Mouse (Mus musculus) T-helper 17 cell (primary cell): Measurements from ENCODE around the gene Crb2.

Experiments
- in situ Hi-C, 2 experiments: fragments of 300-600 bp; cut with MboI, MseI; formaldehyde crosslinking; loops; 1 replicate in 1 of 2; 2 replicates in 1 of 2; pipeline ENCODE4 v1.15.1; 2025; ENCODE audit warnings: high pct_unique_total_duplicates in 2 of 2

The Crb2 gene

DNA sequence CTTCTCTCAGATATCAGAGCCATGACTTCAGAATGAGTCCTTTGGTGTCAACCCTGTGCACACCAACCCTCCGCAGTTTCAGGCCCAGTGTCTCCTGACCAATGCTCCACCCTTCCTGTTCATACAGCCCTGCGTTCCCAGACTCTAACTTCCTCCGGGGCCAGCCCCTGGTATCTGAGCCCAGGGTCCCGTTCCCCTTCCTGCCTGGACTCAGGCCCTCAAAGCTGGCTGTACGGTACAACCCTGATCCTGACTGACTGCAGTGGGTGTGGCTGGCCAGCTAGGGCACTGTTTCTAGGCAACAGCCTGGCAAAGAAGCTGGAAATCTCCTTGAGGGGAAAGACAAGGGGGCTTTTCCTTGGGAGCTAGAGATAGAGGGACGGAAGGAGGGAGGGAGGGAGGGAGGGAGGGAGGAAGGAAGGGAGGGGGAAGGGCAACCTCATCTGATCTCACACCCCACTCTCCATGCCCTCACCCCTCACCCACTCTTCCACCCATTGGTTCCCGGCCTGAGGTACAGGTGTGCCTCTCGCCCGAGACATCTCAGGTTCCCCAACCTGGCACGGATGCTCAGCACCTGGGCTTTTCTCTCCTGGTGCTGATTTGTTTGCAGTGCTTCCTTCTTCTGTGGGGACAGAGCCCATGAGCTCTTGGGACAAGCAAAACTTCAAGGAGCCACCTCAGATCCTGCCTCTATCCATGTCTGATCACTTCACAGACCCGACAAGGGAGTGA is 9.9 kb upstream of the Crb2 start:
- in situ Hi-C loops, result no loop called here

DNA sequence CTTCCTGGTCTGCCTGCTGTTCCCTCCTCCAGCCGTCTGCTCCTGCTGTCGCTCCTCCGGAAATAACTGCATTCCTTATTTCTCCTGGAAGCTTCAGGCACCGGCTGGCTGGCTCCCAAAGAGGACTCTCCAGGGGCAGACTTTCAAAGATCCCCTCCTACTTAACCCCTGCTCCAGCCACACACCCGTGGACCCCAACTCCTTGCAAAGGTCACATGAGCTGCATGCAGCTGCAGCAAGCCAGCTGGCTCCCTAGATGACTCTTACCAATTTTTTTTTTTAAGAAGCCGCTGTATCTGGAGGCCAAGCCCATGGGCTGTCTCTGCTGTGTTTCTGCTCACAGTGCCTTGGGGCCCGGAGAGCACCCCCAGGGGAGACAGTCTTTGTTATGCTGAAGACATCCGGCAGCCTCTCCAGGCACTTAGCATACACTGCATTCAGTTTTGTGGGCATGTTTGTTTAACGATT is 8.9 kb upstream of the Crb2 start:
- in situ Hi-C loops, result no loop called here

DNA sequence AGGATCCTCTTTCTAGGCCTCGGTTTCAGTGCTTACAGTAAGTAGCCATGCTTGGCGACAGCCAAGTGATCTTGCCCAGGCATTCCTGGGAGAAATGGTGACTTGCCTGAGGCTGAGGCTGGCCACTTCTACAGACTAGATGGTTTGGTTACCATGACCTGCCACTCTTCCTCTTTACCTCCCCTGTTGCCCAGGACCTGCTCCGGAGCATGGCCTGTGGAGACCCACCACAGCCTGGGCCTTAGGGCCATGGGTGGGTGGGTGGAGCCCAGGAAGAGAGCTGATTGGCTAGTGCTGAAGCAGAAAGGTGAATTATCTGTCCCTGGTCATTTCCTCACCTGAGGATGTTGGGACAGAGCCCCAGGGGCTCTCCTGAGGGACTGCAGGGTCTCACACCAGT is 8.3 kb upstream of the Crb2 start:
- in situ Hi-C loops, result no loop called here

DNA sequence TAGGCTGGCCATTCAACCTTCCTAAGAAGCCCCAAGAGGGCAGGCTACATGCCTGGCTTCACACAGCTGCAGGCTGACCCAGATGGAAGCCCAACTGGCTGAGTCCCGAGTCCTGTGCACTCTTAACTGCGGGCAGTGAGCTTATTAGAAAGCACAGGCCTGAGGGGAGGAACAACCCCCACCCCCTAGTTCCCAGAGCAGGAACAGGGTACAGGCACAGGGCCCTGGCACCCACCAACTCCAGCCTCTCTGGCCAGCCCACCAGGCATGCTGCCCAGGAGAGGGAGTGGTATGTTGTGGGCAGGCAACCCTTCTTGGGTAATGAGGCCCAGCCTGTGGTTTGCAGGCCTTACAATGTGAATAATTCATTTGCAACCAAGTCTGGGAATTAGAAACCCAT is 7.1 kb upstream of the Crb2 start:
- in situ Hi-C loops, result no loop called here

DNA sequence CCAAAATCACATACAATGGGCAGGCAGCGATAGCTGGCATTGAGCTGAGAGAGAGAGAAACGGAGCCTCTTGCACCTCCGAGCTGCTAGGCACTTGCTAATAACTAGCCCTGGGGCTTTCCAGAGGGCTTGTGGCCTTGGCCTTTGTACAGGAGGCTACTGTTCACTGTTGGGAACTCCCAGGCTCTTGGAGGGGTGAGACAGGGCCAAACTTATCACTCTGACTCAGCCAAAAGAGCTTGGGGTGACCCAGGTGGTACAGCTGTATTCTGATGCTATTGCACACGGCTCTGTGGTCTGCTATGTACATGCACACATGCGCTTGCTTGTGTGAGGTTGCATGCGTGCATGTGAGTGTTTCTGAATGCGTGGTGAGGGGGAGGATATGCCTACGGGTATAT is 6.3 kb upstream of the Crb2 start:
- in situ Hi-C loops, result loop anchor here in 1 of 2 experiments (5.0 kb wide), 2 partner anchors 222 to 272 kb away; no protein-coding TSS in a partner anchor

DNA sequence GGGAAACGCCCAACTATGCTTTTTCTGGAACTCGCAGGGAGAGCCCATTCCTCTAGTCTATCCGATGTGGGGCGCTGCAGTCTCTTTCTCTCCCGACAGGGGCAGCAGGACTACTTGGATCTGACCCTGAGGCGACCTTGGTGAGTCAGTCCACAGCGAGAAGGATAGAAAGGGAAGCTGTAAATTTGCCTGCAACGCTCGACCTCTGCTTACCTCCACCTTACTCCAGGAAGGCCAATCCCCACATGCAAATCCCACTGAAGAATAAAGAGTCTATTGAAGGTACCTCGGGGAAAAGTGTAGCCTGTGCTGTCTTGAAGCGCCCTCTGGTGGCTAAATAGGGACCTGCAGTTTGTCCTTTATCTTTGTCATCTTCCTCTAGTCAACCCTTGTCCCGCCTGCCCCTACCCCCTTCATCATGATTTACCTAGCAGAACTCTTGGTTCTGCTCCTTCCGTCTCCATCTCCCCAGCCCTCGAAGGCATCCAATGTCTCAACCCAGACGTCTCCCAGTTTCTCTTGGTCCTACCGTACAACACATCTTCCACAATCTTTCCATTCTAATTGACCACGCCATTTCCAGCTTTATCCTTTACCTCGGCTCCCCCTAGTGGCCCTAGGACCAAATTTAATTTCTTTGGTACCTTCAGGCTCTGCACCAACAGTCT is 4.3 kb upstream of the Crb2 start:
- in situ Hi-C loops, result loop anchor here in 1 of 2 experiments (5.0 kb wide), 2 partner anchors 224 to 274 kb away; no protein-coding TSS in a partner anchor

DNA sequence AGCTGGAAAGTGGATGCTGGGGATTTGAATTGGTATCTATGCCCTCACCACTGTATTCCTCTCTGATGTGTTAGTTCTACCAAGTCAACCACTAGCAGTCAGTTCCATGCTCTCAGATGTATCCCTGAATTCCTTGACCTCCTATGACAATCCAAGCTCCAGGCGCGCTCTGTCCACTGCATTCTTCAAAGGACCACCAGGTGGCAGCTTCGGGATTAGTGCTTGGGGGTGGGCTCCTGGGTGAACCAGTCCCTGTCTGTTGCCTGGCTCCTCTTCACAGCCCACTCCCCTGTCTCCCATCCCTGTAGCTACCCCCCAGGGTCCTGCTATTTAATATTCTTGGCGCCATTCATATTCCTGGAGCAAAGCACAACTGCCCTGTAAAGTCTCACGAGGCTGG is 1.5 kb upstream of the Crb2 start:
- in situ Hi-C loops, result loop anchor here in 1 of 2 experiments (5.0 kb wide), 2 partner anchors 227 to 277 kb away; no protein-coding TSS in a partner anchor

DNA sequence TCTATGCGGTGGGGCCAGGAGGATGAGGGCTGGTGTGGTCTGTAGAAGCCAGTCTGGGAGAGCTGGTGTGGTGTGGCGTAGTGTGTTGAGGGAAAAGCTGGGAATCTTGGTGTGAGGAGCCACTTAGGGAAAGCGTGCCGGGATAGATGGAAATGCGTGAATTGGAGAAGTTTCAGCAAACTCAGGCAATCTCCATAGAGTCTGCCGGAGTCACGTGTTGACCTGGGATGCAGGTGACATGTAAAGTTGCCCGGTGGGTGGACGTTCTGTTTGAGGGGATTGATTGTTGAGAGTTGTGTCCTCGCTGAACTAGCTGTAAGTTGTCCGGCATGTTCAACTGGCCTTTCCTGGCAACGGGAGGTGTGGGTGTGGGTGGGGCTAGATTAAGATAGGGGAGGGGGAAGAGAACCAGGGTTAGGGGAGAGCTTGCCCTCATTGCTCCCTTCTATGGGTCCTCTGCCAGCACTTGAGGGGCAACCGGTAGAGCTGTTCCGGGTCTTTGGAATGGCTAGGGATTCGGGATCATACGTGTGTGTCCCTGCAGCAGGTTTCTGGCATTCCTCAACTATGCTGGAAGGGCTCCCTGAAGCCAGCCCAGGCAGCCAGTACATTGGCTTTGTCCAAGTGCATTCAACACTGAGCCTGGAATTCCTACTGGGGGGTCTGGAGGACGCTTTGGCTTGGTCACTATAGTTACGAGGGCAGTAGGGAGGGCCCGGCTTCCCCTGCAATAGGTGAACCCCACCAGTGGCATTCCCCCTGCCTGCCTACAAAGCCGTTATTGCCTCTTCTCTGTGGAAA is 762 bp downstream of the Crb2 start:
- in situ Hi-C loops, result no loop called here

DNA sequence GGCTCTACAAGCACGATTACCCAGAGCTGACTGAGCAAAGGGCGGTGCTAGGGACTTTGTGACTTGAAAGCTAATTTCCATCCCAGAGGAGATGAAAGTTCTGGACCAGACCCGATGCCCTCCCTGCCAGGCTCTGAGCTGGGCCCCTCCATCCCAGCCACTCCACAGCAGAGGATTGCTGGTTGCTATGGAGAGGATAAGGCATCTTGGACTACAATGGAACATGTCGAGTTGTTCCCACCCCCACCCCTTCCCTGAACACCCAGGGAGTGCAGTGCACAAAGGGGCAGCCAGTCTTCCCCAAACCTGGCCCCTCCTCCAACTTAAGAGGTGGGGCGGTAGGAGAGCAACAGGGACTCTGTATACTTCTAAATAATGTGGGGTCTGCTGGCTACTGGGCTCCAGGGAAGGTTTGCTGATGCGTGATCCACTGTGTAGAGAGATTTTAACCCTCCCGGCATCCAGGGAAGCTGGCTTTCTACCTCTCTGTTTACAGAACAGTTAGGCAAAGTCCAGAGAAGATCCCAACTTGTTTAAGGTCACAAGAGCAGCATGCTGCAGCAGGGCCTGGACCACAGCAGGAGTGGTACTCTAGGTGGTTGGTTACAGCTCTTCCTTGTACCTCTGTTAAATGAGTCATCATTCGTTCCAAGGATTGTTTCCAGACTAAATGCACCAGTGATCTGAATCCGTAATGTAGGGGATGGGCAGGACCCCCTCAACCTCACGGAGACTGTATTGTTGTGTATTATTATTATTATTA is 2.1 kb downstream of the Crb2 start:
- in situ Hi-C loops, result no loop called here

DNA sequence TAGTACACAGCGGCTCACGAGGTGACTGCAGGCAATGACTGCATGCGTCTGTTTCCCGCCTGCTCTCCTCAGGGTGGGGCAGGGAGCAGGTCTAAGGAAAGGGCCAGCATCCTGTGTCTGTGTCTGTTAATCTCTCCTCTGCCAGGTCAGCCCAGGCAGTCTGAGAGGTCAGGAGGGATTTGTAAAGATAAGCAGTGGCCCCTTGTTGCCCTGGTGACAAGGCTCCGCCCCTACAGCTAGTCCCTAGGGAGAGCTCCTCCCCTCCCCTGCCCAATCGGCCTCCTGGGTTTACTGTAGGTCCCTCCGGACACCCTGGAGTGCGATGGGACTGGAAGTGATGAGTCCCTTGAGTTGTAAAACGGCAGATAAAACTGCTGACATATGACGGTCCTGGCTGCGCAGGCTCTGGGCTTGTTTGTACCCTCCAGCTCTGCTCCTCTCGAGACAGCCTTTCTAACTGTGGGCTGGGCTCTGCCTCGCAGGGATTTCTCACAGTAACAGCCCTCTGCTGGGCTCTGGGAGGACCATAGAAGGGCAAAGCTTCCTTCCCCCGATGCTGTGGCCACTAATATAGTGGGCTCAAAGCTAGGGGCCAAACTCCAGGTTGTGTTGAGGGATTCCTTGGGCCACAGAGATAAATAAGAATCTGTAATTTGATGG is 4.4 kb downstream of the Crb2 start:
- in situ Hi-C loops, result no loop called here

DNA sequence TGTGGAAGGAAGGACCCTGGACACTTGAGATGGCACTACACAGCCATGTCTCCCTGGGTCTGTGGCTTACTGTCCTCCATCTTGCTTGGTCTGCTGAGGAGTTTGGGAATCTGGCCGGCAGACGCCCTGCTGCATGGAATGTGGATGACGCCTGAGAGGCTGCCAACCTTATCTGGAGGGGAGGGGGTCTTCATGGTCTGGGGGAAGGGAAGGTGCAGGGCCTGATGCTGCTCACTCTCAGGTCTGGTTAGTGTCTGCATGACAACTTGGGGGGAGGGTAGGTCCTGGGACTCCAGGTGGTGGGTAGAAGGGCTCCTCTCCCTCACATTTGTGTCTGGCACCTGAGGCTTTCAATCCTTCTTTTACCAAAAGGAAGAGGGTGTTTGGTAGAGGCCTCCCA is 5.4 kb downstream of the Crb2 start:
- in situ Hi-C loops, result no loop called here

DNA sequence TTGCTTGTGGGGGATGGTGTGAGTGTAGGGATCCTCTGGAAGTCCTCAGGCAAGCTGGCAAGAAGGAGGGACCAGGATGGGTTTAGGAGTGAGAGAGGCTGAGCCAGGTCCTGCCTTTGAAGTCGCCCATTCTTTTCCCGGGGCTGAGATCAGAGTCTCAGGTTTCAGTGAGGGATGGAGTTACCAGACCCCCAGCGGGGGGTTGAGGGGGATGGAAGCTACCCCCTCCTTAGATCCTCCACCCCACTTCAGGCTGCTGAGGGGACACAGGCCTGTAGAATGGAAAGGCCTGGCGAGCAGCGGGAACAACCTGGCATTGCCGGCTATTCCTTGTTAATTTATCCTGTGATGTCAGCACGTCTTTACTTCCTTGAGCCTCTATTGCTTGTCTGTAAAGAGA is 6.0 kb downstream of the Crb2 start:
- in situ Hi-C loops, result no loop called here

DNA sequence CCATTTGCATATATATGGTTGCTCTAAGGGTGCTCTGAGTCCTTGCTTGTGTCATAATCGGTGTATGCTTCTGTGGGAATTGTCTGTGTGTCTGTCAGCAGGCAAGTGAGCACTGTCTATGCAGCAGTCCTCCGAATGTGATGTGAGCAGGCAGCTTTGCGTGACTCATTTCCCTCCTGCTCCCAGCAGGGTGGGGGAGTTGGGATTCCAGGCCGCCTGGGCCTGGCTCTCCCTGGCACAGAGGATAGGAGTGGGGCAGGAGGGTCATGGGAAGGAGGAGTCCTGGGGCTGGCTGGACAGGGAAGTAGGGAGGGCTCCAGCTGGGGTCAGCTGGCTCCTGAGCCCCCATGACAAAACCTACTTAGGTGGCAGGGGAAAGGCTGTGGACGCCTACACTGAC is 8.4 kb downstream of the Crb2 start:
- in situ Hi-C loops, result no loop called here

DNA sequence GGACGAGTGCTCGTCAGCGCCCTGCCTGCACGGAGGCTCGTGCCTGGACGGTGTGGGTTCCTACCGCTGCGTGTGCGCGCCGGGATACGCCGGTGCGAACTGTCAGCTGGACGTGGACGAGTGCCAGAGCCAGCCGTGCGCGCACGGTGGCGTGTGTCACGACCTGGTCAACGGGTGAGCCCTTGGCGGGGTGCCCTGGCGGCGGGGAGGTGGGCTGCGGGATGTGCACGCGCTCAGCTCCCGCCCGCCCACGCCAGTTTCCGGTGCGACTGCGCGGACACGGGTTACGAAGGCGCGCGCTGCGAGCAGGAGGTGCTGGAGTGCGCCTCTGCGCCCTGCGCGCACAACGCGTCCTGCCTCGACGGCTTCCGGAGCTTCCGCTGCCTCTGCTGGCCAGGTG is 10.4 kb downstream of the Crb2 start:
- in situ Hi-C loops, result no loop called here

DNA sequence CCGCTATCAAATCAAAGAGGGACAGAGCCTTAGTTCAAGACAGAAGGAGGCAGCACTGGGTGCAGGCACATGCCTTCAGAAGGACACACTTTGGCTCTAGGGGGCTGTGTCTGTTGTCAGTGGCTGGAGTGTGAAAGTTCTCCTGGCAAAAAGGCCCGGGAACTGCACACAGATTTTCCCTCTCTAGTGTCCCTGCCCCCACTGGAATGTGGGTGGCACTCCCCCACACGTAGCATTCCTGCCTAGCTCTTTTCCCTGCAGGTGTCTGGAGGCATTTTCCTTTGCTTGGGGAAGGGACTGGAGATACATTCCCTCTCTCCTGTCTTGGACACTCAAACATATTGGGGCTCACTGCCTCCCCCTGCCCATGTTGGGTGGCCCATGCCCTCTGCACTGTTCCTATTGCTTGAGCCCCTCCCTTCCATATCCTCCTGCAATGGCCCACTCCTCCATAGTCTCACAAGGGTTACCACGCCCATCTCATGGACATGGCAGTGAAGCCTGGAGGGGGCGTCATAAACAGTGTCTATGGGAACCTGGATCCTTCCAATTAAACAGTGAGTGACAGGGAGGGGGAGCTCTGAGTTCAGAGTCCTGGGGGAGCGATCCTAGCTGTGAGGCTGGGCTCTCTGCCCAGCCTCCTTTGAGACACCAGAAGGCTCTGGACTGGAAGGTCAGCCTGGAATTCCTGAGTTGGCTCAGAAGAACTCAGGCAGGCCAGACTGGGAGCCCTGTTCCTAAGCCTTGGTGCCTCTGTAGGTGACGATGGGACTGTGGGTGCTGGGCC is 12.3 kb downstream of the Crb2 start:
- in situ Hi-C loops, result no loop called here

DNA sequence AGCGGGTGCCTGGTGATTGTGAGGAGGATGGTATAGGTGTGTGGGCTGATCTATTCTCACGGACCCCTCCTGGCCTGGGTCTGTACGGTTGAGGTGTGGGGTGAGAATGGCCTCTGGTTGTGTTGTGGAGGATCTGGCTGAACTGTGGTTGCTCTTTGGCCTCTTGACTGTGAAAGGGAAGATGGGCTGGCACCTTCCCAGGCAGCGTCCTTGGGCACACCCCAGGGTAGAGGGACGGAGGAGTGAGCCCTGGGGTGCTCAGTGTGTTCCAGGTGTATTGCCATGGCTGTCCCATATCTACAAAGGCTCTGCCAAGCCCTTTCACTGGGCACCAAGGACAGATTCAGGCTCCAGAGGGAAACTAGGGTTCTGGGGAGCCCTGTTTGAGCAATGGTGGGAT is 13.0 kb downstream of the Crb2 start:
- in situ Hi-C loops, result no loop called here

DNA sequence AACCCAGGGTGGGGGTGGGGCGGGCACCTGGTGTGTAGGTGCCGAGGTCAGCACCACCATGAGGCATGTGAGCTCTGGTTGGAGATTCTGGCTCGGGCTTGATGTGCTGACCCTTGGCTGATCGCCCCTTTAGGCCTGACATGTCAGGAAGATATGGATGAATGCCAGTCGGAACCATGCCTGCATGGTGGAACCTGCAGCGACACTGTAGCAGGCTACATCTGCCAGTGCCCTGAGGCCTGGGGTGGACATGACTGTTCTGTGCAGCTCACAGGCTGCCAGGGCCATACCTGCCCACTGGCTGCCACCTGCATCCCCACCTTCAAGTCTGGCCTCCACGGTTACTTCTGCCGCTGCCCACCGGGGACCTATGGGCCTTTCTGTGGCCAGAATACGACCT is 13.9 kb downstream of the Crb2 start:
- in situ Hi-C loops, result no loop called here

DNA sequence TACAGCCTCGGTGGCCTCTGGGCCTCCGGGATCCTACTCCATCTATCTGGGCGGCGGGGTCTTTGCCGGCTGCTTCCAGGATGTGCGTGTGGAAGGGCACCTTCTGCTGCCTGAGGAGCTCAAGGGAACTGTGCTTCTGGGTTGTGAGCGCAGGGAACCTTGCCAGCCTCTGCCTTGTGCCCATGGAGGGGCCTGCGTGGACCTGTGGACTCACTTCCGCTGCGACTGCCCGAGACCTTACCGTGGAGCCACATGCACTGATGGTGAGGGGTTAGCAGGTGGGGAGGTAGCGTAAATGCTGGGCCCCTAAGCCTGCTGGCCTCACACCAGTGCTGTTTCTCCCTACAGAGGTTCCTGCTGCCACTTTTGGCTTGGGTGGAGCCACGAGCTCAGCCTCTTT is 14.7 kb downstream of the Crb2 start:
- in situ Hi-C loops, result no loop called here

DNA sequence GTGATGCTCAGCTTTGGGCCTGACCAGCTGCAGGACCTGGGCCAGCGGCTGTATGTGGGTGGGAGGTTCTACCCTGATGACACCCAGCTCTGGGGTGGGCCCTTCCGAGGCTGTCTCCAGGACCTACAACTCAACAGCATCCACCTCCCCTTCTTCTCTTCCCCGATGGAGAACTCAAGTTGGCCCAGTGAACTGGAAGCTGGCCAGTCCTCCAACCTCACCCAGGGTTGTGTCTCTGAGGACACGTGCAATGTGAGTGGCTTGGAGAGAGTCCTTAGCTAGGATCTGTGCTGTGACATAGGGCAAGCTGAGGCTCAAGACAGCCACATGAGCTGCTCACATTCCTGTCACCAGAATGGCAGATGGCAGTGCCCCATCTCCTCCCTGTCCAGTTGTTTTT is 15.3 kb downstream of the Crb2 start:
- in situ Hi-C loops, result no loop called here

DNA sequence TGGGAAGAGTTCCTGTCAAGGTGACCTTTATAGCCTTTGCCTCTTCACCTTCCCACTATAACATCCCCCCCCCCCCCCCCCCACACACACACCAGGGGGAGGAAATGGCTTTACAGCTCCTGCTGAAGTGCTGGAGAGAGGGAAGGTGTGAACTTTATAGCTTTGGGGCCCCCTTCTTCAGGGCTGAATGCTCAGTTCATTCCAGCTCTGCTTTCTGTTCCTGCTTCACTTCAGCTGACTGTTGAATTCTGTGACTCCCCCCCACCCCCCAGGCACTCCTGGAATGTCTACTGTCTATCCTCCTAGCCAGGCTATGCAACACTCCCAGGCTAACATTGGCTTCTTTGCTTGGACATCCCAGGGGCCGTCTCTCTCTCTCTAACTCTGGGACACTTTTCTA is 20.0 kb downstream of the Crb2 start:
- in situ Hi-C loops, result no loop called here
